Mouse (Mus musculus): ENCODE data around the gene Myh7. TPM values are rescaled to one million over a fixed set of nuclear protein-coding genes. Genes with fewer than 3 reads are reported as not detected.
"Not testable (repeated sequence)": the region's sequence is repeated elsewhere in the genome, so short reads cannot be mapped to it uniquely, and the experiment has no call there.

Gene Myh7
- polyA plus RNA-seq, 1 experiment: not detected

DNA sequence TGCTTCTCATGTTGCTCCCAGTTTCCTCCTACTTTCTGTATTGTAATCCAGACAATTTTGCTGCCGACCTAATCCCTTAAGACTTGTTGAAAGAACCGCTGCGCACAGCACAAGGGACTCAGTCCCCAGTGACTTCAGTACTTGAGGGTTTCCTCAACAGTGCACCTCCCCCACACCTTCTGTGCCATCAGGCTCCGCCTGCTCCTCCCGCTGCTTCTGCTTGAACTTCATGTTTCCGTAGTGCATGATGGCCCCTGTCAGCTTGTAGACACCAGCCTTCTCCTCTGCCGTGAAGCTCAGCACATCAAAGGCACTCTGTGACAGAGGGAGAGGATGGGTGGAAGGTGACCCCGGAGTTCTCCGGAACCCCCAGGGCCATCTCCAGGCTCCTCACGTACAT lies 33.7 kb downstream of the Myh7 start:
- Histone ChIP-seq H3K27ac (ENCODE audit: insufficient read depth, low read depth, low read length) (no peak overlapping the region), H3K4me1 (ENCODE audit: control insufficient read depth, insufficient read depth, low read length) (no peaks in the 10 kb centered on the region; the same call in none of the 2 replicates), H3K4me3 (ENCODE audit: insufficient read depth, low read length) (no peak overlapping the region)
- no peak for TF ChIP-seq POLR2A (IDR thresholded peaks at IDR 0.05; ENCODE audit: borderline replicate concordance, low read depth, low read length)
- TF ChIP-seq CTCF (IDR thresholded peaks at IDR 0.05; ENCODE audit: low read depth, low read length): no peak

DNA sequence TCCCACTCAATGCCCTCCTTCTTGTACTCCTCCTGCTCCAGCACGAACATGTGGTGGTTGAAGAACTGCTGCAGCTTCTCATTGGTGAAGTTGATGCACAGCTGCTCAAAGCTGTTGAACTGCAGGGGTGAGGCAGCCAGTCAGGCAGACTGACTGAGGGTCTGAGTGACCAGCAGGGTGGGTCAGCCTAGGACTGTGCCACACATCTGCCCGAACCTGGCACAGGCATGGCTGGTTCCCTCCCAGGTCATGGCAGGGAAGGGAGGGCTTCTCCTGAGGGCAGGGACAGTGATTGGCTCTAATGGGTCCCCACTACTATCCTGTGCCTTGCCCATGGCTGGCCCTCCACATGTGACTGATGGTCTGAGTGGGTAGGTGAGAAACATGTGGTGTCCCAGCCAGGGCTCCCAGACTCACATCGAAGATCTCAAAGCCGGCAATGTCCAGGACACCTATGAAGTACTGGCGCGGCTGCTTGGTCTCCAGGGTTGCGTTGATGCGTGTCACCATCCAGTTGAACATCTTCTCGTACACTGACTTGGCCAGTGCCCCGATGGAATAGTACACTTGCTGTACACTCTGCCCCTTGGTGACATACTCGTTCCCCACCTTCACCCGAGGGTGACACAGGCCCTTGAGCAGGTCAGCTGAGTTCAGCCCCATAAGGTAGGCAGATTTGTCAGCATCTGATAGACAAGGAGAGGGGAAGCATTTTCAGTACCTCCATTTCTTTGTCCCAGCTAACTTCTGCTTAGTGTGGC lies 34.4 kb downstream of the Myh7 start:
- not testable (repeated sequence) for H3K4me3 ChIP-seq (ENCODE audit: insufficient read depth, low read length); H3K4me1 ChIP-seq (ENCODE audit: control insufficient read depth, insufficient read depth, low read length)

DNA sequence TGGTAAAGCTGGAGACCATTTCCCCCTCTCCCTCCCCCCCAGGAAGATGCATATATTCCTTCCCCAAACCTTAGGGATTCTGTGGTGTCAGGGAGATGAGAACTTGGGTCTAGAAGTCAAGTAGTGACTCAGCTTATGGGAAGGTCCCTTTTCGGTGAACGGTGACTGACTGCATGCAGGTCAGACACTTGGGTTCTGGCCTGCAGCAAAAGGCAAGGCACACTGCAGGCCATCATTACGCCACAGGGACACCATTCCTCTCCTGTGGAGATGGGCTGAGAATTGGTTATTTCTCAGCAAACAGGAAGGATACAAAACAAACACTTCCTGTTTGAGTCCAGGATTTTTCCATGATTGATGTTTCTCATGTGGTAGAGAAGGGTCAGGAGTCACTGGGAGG lies 35.2 kb downstream of the Myh7 start:
- H3K4me1 ChIP-seq (ENCODE audit: control insufficient read depth, insufficient read depth, low read length): no peaks in the 10 kb centered on the region; the same call in none of the 2 replicates
- no peak for TF ChIP-seq POLR2A (IDR thresholded peaks at IDR 0.05; ENCODE audit: borderline replicate concordance, low read depth, low read length)
- TF ChIP-seq CTCF (IDR thresholded peaks at IDR 0.05; ENCODE audit: low read depth, low read length): no peak
- no peak overlapping the region for H3K27ac ChIP-seq (ENCODE audit: insufficient read depth, low read depth, low read length)
- no peak overlapping the region for H3K4me3 ChIP-seq (ENCODE audit: insufficient read depth, low read length)

More for the DNA sequence above, 34.4 kb downstream of the Myh7 start:
- H3K27ac ChIP-seq (ENCODE audit: insufficient read depth, low read depth, low read length): not testable (repeated sequence)

DNA sequence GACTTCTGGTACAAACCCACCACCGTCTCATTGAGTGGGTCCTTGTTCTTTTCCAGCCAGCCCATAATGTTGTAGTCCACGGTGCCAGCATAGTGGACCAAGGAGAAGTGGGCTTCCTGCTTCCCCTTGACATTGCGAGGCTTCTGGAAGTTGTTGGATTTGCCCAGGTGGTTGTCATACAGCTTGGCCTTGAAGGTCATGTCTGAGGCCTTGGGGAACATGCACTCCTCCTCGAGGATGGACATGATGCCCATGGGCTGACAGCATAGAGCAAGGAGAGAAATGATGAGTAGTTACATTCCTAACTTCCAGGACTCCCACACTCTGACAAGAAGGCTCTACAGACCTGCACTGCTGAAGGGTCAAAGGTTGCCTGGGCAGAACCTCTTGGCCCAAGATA lies 35.9 kb downstream of the Myh7 start:
- TF ChIP-seq POLR2A (IDR thresholded peaks at IDR 0.05; ENCODE audit: borderline replicate concordance, low read depth, low read length) (no peak), CTCF (IDR thresholded peaks at IDR 0.05; ENCODE audit: low read depth, low read length) (no peak)

DNA sequence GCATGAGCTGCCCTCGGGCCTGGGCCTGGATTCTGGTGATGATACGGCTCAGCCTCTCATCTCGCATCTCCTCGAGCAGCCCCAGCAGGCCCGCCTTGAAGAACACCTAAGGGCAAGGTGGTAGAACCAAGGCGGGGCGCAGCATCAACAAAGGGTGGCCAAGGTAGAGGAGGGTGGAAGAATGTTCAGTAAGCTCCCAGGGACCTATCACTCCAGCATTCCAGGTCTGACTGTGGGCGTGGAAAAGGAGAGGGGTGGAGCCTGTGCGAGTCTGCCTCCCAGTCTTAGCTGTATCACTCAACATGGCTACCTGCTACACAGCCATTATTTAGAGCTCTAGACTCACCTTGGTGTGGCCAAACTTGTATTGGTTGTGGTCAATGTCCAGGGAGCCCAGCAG lies 37.9 kb downstream of the Myh7 start:
- no peaks in the 10 kb centered on the region; the same call in none of the 2 replicates for H3K4me1 ChIP-seq (ENCODE audit: control insufficient read depth, insufficient read depth, low read length)
- TF ChIP-seq CTCF (IDR thresholded peaks at IDR 0.05; ENCODE audit: low read depth, low read length) (no peak), POLR2A (IDR thresholded peaks at IDR 0.05; ENCODE audit: borderline replicate concordance, low read depth, low read length) (no peak)
- H3K27ac ChIP-seq (ENCODE audit: insufficient read depth, low read depth, low read length): no peak overlapping the region
- no peak overlapping the region for H3K4me3 ChIP-seq (ENCODE audit: insufficient read depth, low read length)

More for the DNA sequence above, 35.9 kb downstream of the Myh7 start:
- Histone ChIP-seq H3K4me1 (ENCODE audit: control insufficient read depth, insufficient read depth, low read length) (no peaks in the 10 kb centered on the region; the same call in none of the 2 replicates), H3K27ac (ENCODE audit: insufficient read depth, low read depth, low read length) (no peak overlapping the region), H3K4me3 (ENCODE audit: insufficient read depth, low read length) (no peak overlapping the region)

DNA sequence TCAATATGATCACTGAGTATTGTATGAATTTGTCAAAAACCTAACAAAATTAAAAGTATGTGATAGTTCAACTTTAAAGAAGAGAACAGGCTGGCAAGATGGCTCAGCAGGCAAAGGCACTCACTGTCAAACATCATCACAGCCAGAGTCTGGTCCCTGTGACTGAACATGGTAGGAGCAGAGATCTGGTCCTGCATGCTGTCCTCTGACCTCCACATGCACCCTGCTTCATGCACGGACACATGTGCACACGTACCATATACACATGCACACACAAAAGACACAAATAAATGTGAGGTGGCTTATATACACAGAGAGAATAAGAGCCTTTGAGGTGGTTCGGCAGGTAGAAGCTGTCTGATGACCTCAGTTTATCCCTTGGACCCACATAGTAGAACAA lies 38.9 kb downstream of the Myh7 start:
- no peak overlapping the region for H3K4me3 ChIP-seq (ENCODE audit: insufficient read depth, low read length)
- no peaks in the 10 kb centered on the region; the same call in 1 of the 2 replicates for H3K4me1 ChIP-seq (ENCODE audit: control insufficient read depth, insufficient read depth, low read length)
- H3K27ac ChIP-seq (ENCODE audit: insufficient read depth, low read depth, low read length): no peak overlapping the region
- TF ChIP-seq POLR2A (IDR thresholded peaks at IDR 0.05; ENCODE audit: borderline replicate concordance, low read depth, low read length): no peak
- TF ChIP-seq CTCF (IDR thresholded peaks at IDR 0.05; ENCODE audit: low read depth, low read length): no peak

DNA sequence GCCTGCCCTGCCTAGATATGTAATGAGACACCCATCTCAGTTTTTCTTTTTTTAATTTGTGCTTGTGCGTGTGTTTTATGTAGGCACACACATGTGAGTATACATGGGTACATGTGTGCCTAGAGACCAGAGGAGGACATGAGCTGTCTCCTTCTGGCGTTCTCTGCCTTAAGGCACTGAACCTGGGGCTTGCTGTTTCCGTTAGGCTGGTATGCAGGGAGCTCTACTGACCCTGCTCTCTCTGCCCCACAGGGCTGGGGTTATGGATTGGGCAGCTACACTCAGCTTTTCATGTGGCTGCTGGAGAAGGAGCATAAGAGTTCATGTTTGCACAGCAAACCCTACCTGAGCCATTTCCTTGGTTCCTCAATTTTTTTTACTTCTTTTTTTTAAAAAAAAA lies 40.0 kb downstream of the Myh7 start:
- Histone ChIP-seq H3K4me3 (ENCODE audit: insufficient read depth, low read length) (no peak overlapping the region), H3K27ac (ENCODE audit: insufficient read depth, low read depth, low read length) (no peak overlapping the region), H3K4me1 (ENCODE audit: control insufficient read depth, insufficient read depth, low read length) (no peaks in the 10 kb centered on the region)
- TF ChIP-seq CTCF (IDR thresholded peaks at IDR 0.05; ENCODE audit: low read depth, low read length) (no peak), POLR2A (IDR thresholded peaks at IDR 0.05; ENCODE audit: borderline replicate concordance, low read depth, low read length) (no peak)

DNA sequence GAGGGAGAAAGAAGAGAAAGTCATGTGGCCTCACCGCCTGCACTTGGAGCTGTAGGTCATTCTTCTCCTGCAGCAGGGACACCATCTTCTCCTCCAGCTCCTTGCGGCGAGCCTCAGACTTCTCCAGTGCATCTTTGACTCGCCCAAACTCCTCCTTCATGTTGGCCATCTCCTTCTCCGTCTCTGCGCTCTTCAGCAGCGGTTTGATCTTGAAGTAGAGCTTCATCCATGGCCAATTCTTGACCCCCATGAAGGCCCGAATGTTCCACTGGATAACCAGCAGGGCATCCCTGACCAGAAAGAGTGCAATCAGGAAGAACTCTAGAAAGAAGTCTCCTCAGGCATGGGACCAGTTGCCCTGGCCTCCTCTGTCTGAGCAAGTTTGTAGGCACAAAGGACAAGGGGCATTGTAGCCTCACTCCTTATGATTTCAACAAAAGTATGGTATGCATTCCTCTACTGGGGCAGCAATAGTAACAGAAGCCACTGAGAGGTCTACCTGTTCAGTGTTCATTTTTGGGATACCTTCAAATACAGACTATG lies 40.7 kb downstream of the Myh7 start:
- Histone ChIP-seq H3K4me1 (ENCODE audit: control insufficient read depth, insufficient read depth, low read length) (no peaks in the 10 kb centered on the region), H3K27ac (ENCODE audit: insufficient read depth, low read depth, low read length) (no peak overlapping the region), H3K4me3 (ENCODE audit: insufficient read depth, low read length) (no peak overlapping the region)
- TF ChIP-seq CTCF (IDR thresholded peaks at IDR 0.05; ENCODE audit: low read depth, low read length) (no peak), POLR2A (IDR thresholded peaks at IDR 0.05; ENCODE audit: borderline replicate concordance, low read depth, low read length) (no peak)

DNA sequence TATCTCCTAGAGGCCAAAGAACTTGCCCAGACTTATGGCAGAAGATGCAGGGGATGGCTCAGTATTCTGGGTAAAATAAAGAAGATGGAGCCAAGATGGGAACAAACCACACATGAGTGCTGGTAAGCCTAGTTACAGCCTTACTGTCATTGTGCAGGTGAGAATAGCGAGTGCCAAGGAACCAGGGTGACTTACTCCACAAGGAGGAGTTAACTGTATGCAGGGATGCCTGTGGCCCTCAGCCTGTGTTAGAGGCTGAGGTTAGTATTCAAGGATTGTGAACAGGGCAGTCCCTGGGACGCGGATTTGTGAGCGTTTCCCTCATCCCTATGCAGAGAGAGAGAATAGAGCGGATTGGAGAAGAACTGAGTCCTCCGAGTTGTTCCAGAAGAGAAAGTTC lies 42.8 kb downstream of the Myh7 start:
- Histone ChIP-seq H3K4me3 (ENCODE audit: insufficient read depth, low read length) (no peak overlapping the region), H3K27ac (ENCODE audit: insufficient read depth, low read depth, low read length) (no peak overlapping the region), H3K4me1 (ENCODE audit: control insufficient read depth, insufficient read depth, low read length) (no peaks in the 10 kb centered on the region)
- TF ChIP-seq POLR2A (IDR thresholded peaks at IDR 0.05; ENCODE audit: borderline replicate concordance, low read depth, low read length) (no peak), CTCF (IDR thresholded peaks at IDR 0.05; ENCODE audit: low read depth, low read length) (no peak)

DNA sequence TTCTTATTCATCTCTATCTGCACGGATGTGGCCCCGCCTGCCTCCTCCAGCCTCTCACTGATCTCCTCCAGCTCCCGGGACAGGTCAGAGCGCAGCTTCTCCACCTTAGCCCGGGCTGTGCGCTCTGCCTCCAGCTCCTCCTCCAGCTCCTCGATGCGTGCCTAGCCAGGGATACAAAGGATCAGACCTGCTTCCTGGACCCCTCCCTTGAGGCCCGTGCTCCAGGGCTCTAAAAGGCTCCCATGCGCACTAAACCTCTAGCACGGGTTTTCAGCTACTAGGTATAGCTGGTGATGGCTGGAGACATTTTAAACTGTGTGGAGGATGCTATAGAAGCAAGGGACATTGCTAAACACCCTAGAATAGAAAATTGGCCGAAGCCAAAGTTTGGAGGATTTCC lies 43.9 kb downstream of the Myh7 start:
- Histone ChIP-seq H3K4me1 (ENCODE audit: control insufficient read depth, insufficient read depth, low read length) (no peaks in the 10 kb centered on the region), H3K27ac (ENCODE audit: insufficient read depth, low read depth, low read length) (no peak overlapping the region), H3K4me3 (ENCODE audit: insufficient read depth, low read length) (no peak overlapping the region)
- TF ChIP-seq CTCF (IDR thresholded peaks at IDR 0.05; ENCODE audit: low read depth, low read length) (no peak), POLR2A (IDR thresholded peaks at IDR 0.05; ENCODE audit: borderline replicate concordance, low read depth, low read length) (no peak)
